Mouse (Mus musculus): ENCODE data around the gene Slc7a5.

Gene Slc7a5

DNA sequence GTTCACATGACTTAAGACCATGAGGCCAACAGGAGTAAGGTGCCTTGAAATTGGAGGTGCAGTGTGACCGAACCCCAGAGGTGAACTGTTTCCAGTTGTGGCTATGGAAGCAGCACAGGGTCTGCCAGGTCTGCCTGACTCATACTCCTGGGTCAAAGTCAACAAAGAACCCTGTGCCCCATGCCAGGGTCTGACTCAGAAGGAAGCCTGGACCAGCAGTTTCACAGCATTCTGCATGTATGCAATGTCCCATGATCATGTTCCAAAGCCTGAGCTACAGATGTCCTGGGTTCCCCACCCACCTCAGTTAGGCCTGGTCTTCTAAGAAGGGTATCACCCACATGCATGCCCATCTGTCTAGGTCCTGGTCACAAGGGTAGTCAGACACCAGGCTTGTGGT lies 18.2 kb downstream of the Slc7a5 start:
- in situ Hi-C loops (cut with MboI, MseI), result no loop called here

DNA sequence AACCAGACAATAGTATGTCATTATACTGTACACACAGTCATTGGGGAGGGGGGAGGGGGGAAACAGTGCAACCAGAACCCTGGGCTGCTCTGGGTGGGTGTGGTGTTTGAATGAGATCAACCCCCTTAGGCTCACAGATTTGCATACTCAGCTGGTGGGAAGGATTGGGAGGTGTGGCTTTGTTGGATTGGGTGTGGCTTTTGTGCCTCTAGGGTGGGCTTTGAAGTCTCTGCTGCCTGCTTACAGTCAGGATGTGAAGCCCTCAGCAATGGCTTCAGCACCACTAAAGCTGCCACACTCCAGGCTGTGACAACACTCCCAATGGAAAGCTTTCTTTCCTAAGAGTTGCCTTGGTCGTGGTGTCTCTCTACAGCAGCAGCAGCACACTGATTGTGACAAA lies 19.9 kb downstream of the Slc7a5 start:
- in situ Hi-C loops (cut with MboI, MseI), result no loop called here

DNA sequence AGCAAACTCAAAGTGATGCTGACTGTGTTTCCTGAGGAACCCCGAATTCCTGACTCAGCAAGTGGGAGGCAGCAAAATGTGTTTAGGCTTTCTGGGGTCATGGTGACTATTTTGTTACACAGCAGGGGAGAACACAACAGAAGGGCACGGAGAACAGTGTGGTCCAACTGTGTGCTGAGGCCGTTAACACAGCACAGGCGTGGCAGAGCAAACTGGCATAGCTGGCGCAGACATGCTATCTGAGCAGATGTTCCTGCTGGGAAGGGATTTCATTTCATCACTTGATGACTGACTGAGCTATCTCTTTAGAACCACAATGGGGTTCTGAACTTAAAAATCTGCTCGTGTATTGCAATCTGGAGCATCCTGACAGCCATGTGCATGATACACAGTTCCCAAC lies 22.1 kb downstream of the Slc7a5 start:
- in situ Hi-C loops (cut with MboI, MseI), result no loop called here

DNA sequence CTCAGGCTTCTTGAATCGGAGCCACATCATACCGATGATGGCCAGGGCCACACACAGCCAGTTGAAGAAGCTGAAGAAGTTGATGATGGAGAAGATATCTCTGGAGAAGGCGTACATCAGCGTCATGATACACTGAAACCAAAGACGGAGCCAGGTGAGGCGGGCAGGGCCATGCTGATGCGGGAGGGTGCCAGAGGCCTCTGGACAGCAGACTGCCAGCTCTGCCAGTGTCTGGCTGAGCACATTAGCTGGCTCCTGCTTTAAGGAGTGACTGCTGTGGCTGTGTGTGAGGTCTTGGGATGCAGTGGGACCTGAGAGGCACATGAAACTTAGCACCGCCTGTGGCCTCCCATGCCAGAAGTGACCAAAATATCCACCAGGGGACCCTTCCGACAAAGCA lies 22.5 kb downstream of the Slc7a5 start:
- in situ Hi-C loops (cut with MboI, MseI), result no loop called here

DNA sequence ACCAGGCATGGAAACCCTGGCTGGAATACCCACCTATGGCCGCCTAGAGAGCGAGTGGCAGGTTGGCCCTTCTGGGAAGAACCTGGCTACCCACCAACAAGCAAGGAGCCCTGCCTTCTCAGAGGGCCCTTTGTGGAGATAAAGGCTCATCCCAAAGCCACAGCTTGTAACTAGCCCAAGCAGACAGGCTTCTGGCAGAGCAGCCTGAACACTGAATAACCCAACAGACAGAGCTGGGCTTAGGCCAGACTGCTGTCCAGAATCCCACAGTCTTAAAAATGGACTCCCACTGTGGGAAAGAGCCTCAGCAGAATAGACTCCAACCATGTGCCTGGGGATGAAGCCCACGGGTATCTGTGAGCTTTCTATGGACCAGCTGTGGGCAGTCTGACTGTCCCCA lies 23.3 kb downstream of the Slc7a5 start:
- in situ Hi-C loops (cut with MboI, MseI), result no loop called here

DNA sequence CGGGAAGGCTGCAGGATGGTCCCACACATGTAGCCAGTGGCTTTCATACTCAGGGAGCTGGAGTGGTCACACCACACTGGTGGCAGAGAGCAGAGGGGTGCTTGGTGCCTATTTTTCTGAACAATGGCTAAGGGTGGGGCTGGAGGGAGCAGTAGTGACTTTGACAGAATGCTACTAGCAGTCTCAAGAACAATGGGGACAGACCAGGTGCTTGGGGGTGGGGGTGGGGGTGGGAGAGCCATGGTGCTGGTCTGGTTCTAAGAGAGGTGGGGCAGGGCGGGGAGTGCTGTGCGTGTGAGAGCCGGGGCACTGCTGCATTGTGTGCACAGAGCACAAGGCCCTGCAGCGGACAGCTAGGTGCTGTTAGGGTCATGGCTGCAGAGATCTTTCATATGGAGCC lies 25.6 kb downstream of the Slc7a5 start:
- in situ Hi-C loops (cut with MboI, MseI), result no loop called here

DNA sequence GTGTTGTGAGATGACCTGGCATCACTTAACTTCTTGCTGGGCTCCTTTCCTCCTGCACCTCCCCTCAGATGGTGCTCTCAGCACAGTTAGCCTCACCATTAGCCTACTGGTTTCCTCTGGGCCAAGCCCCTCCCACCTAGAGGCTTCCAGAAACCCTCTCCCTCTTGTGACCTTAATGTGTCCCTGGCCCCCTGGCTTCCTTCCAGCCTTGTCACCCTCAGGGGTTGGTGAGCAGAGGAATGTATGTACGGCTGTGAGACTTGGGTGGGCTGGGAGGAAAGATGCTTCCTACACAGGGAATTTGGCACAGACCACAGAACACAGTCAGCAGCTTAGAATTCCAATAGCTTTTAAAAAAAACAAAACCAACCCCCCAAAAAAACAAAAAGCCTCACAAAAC lies 26.7 kb downstream of the Slc7a5 start:
- in situ Hi-C loops (cut with MboI, MseI), result no loop called here

DNA sequence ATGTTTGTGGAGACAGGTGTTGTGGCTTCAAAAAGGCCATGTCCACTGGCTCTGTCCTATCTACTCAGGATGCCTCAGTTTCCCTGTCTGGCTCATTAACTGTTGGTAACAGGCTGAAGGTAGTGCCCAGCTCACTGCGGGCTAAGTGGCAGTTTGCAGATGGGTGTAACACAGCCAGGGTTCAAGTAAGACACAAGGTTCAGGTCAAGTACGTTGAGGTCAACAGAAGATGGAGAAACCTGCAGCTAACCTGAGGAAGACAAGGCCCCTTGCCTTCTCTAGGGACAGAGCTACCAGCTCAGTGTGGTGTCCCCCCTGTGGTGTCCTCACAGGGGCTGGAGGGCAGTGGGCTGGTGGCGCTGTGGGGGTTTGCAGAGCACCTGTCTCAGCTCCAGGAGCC lies 27.8 kb downstream of the Slc7a5 start:
- in situ Hi-C loops (cut with MboI, MseI), result no loop called here

DNA sequence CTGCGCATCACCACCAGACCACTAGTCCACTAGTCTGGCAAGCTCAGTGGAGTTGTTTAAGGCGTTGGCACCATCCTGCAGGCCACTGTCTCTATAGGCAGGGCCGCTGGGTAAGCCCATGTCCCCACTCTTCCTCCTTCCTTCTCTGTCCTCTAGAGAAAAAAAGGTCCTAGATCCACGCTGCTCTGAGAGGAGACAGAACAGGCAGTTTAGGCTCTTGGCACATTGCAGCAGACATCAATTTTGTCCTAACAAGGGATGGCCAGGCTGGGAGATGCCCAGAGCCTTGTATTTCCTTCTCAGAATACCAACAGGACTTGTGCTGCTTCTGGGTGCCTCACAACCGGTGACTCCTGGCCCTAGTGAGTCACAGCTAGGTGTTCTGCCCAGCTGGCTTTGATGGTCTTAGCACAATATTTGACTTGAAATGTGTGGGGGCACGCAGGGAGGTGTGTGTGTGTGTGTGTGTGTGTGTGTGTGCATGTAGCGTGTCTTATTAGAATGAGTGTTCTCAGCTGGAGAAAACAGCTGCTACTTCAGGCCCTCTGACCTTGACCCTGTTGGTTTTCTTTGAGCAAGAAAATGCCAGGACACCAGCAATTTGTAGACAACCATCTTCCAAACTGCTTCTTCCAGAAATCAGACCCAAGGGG lies 29.5 kb downstream of the Slc7a5 start:
- in situ Hi-C loops (cut with MboI, MseI), result no loop called here

DNA sequence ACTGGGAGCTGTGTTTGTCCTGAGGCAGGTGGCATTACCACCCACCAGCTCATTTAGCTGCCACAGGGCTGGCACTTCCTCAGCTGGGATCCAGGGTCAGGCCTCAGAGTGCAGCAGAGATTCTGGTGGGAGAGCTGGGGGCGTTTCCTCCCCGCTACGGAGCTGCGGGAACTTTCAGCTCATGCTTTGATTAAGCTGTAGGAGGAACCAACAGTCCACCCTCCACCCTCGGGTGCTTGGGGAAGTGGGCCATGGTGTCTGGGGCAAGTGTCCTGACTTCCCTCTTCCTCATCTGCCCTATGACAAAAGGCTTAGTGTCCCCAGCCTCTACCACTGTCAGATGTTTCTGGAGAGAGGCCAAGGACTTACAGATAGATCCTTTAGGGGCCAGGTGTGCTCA lies 30.3 kb downstream of the Slc7a5 start:
- in situ Hi-C loops (cut with MboI, MseI), result no loop called here

DNA sequence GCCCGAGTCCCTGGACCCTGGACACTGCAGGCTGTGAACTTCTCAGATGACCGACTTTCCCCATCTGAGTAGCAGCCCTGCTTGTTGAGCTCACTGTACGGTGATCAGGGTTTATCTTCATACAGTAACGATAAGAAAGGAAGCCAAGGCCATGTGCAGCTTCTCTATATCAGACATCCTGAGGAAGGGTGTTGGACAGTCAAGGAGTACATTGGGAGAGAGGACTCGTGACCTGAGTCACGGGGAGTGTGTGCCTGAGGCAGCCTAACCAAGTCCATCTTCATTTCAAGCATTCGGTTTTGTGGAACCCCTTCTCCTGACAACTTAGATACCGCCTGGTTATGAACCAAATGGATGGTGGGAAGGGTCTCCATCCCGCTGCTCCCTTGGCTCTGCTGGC lies 32.0 kb downstream of the Slc7a5 start:
- in situ Hi-C loops (cut with MboI, MseI), result no loop called here

DNA sequence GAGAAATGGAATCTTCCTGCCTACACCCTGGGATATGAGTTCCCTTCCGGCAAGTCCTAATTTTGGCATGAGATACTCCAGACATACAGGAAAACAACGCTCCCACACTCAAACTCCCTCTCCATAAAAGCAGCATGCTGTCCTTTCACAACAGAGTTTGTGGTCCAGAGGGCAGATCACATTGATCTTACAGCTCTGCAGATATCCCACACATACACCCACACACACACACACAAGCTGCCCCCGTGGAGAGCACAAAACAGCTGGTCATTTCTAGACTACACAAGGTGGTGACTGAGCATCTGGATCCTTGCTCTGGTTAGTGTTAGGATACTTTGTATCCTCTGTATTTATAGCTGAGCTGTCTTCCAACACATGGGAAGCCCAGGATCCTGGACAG lies 32.4 kb downstream of the Slc7a5 start:
- in situ Hi-C loops (cut with MboI, MseI), result no loop called here

DNA sequence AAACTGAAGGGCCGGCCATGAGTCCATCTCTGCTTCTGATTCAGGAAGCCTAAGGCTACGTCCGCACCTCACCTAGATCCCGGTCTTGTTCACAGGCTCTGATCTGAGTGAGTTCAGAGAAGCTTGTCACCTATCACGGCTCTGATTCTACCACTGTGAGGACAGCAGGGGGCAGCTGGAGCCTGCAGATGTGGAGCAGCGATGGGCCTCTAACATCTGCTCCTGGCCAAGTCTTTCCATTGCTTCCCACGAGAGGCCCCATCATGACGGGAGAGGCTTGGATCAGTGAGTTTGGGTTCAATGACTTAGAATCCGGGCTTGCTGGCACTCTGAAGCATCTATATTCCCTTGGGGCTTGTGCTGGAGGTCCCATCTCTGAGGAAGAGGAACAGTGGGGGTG lies 33.5 kb downstream of the Slc7a5 start:
- in situ Hi-C loops (cut with MboI, MseI), result loop anchor here (25.0 kb wide), 1 partner anchor 1363 kb away; the partner anchor contains the start of gene Spata2l

DNA sequence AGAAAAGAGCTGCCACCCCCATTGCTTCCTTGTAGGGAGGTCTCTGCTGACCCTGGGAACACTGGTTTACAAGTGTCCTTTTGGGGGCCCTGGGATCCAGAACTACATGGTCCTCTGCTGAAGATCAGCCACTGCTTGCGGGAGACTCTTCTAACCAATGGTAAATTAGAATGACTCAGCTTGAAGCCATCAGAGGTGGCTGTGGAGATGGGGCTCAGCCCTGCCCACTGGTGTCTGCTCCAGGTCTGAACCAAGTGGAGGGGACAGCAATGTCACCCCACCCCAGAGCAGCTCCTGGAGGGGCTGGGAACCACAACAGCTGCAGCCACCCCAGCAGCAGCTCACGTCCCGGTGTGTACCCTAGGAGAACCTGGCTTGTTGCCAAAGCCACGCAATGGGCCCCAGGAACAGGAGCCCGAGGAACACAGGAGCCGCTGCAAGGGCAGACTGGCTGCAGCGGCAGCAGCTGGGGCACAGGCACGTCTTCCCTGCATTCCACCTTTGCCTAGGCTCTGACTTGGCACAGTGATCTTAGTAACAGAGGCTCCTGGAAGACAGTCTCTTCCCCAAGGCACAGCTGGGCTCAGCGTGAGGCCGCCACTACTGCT lies 35.6 kb downstream of the Slc7a5 start:
- in situ Hi-C loops (cut with MboI, MseI), result loop anchor here (25.0 kb wide), 1 partner anchor 1365 kb away; the partner anchor contains the start of gene Spata2l

DNA sequence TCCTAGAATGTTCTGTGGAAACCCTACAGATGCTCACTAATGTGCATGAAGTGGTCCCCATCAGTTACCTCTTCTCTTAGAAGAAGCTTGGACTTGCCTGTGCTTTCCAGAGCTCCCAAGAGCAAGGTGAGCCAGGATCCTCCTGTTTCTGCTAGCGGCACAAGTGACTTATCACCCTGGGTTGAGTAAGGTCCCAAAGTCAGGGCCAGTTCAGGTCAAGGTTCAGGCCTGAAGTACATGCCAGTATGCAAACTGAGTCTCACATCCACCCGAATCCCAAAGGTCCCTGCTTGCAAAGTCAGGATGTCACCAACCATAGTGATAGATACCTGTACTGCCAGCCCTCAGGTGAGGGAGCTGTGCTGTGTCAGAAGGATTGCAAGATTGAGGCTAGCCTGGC lies 37.3 kb downstream of the Slc7a5 start:
- in situ Hi-C loops (cut with MboI, MseI), result loop anchor here (25.0 kb wide), 1 partner anchor 1367 kb away; the partner anchor contains the start of gene Spata2l

DNA sequence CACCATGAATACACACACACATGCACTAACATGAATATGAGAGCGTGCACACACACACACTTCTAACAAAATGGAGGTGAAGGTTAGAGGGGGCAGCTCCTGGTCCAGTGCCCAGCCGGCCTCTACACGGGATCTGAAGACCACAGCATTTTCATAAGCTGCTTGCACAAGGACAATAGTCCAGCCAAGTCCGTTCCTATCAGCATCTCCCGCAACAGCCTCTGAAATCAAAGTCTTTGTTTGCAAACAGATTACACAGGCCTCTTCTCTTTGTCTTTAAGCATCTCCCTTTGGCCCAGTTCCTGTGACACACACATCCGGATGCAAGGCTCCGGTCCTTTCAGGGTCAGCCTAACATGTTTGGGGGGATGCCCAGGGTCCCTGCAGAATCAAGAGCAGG lies 38.6 kb downstream of the Slc7a5 start:
- in situ Hi-C loops (cut with MboI, MseI), result loop anchor here (25.0 kb wide), 1 partner anchor 1368 kb away; the partner anchor contains the start of gene Spata2l

DNA sequence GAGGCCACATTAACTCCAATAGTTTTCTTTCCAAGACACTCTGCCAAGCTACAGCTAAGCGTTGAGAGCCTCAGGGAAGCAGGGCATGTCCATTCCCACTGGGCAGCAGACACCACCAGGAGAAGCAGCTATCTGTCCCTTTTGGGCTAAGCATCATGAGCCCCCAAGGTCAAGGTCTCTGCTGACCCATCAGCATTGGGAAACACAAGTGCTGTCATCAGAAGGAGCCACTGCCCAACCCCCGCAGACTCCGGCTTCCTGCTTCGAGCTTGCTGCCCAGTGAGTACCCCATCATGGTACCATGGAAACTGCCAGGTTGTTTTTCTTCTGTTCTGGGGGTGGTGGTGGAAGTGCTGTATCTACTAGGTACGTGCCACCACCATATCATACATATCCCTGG lies 39.3 kb downstream of the Slc7a5 start:
- in situ Hi-C loops (cut with MboI, MseI), result loop anchor here (25.0 kb wide), 1 partner anchor 1369 kb away; the partner anchor contains the start of gene Spata2l

DNA sequence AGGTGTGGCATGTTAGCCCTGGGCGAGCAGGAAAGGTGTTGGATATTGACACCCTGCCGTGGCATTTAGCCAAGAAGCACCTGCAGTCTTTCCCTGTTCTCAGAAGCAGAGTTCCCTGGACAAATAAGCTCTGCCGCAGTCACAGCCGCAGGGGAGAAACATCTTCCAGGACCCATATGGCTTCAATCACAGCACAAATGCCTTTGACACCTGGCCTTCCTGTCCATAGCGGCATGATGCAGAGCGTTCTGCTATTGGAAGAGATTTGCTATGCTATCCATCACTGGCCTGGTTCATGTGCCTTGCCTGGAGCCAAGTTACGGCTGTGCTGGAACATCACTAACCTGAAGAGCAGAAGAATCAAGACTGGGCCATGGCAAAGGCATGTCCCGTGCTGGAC lies 42.1 kb downstream of the Slc7a5 start:
- in situ Hi-C loops (cut with MboI, MseI), result loop anchor here (25.0 kb wide), 1 partner anchor 1372 kb away; the partner anchor contains the start of gene Spata2l

DNA sequence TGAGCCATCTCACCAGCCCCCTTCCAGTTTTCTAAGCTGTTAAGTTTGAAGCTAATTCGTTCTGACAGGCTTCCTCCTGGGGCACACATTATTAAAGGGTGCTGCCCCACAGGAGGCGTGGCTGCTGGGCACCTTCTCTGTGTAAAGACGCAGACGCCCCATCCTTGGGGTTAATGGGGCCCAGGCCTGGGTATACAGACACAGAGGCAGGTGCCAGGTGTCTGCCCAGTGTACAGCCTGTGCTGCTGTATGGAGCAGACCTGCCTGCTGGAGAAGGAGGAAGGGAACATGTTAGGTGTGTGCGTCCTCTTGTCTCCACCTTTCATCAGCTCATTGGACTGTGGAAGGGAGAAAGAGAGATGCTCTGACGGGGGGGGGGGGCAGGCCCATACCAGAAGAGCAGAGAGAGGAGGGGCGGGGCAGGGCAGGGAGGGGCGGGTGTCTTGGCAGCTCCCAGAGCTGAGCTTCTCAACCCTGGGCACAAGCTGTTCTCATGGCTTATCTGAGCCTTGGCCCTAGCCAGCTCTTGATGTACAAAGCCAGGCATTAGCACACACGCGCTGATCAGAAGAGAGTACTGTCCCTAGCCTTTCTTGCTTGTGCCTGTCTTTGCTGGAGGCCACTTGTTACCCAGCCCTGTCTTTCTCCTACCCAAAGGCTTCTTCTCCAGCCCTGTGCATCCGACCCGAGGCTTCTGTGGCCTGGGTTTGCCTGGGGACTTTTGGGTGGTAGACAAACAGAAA lies 45.5 kb downstream of the Slc7a5 start:
- in situ Hi-C loops (cut with MboI, MseI), result loop anchor here (25.0 kb wide), 1 partner anchor 1375 kb away; the partner anchor contains the start of gene Spata2l

DNA sequence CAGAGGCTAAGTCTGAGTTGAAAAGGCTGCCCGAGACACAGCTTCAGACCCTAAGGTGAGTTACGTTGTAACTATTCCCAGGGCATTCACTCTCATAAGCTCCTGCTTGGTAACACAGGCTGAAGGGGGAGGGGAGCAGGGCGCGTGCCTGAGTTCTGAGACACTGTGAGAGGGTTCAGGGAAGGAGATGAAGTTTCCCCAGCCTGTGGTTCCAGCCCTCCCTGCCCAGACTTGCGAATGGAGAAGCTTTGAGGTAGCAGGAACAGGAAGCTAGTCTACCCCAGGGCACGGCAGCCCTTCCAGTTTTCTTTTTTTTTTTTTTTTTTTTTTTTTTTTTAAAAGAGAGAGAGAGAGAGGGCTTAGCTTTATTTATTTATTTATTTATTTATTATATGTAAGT lies 46.2 kb downstream of the Slc7a5 start:
- in situ Hi-C loops (cut with MboI, MseI), result loop anchor here (25.0 kb wide), 1 partner anchor 1376 kb away; the partner anchor contains the start of gene Spata2l

DNA sequence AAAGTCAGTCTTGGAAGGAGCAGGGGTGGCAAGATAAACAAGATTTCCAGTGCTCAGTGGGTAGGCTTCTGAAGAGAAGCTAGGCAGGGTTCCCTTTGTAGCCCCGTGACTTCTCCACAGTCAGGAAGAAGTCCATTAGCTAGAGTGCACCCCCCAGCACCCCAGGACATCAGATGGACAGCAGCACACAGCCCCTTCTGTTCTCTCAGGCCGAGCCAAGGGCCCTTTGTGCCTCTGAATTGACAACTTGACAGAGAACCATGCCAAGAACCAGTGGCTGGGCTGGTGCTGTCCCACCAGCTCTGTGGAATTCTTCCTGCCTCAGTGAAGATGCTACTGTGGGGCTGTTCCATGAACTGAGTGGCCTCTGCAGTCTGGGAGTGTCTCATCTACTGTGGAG lies 49.7 kb downstream of the Slc7a5 start:
- in situ Hi-C loops (cut with MboI, MseI), result loop anchor here (25.0 kb wide), 1 partner anchor 1380 kb away; the partner anchor contains the start of gene Spata2l

DNA sequence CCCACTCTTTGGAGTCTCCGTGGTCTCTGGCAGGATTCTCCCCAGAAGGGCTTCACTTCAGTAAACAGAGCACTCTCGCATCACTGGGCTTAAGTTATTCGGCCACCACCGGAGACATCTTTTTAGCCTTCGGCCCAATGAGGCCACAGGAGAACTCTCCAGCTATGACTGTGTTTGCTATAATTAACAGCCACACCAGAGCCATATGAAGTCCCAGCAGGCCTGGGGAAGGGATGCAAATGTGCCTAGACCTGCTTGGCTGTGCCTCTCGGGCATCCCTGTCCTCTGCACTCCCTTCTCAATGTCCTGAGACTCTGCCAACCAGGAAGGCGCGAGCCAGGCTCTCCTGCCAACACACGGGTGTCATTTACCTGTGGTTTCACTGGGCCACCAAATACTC lies 50.2 kb downstream of the Slc7a5 start:
- in situ Hi-C loops (cut with MboI, MseI), result loop anchor here (25.0 kb wide), 1 partner anchor 1380 kb away; the partner anchor contains the start of gene Spata2l

Data from regulatory T cell (primary cell).